Mouse (Mus musculus) ES-E14 (cell line): ENCODE results near the gene Tmtc4.

ENCODE experiments used
- CHD2 ChIP-seq: IDR thresholded peaks from 2 replicates; pipeline ENCODE4 v1.6.1; 2014; ENCODE audit warnings: mild to moderate bottlenecking, low read depth, low read length, inconsistent platforms
- HCFC1 ChIP-seq: IDR thresholded peaks from 2 replicates; pipeline ENCODE4 v1.6.1; 2012; ENCODE audit warnings: low read length, inconsistent platforms, borderline replicate concordance; ENCODE audit not compliant: insufficient read depth
- MAFK ChIP-seq: IDR thresholded peaks from 2 replicates; pipeline ENCODE4 v1.6.1; 2014; ENCODE audit warnings: mild to moderate bottlenecking, low read depth, low read length, inconsistent platforms; ENCODE audit not compliant: insufficient read depth
- ZC3H11A ChIP-seq: IDR thresholded peaks from 2 replicates; pipeline ENCODE4 v1.6.1; 2012; ENCODE audit warnings: low read depth, mild to moderate bottlenecking, inconsistent platforms, low read length, borderline replicate concordance
- ZNF384 ChIP-seq: IDR thresholded peaks from 2 replicates; pipeline ENCODE4 v1.6.1; 2012; ENCODE audit warnings: low read depth, low read length, inconsistent platforms

- TF ChIP-seq ZNF384 (no peak), CHD2 (no peak), ZC3H11A (no peak), HCFC1 (no peak), MAFK (no peak)
Observed at GRCm38 (mm10) chr14:122883410-122883806, 100.4 kb downstream of the Tmtc4 start.
